Mouse (Mus musculus) fibroblast of lung, adult 2 months (primary cell): ENCODE measurements around the gene Rhot1.

Experiments
- DNase-seq: peaks from one replicate; pipeline ENCODE4 v3.0.0-alpha.2; 2011; ENCODE audit warnings: low read depth

Rhot1 gene

GRCm38 (mm10) chr11:80289701-80290445 is 81.1 kb downstream of the Rhot1 start:
- no peak for DNase-seq

- DNase-seq, result no peak
Observed at GRCm38 (mm10) chr11:80291004-80291403, 82.2 kb downstream of the Rhot1 start.

- DNase-seq, result no peak
Observed at GRCm38 (mm10) chr11:80292463-80292862, 83.6 kb downstream of the Rhot1 start.

- no peak for DNase-seq
Observed at GRCm38 (mm10) chr11:80295066-80295465, 86.2 kb downstream of the Rhot1 start.

GRCm38 (mm10) chr11:80295785-80296184 is 87.0 kb downstream of the Rhot1 start:
- DNase-seq, result no peak

- no peak for DNase-seq
Observed at GRCm38 (mm10) chr11:80299513-80300235, 90.9 kb downstream of the Rhot1 start.

GRCm38 (mm10) chr11:80300551-80301315 is 91.9 kb downstream of the Rhot1 start, which contains the start of gene Rhbdl3:
Rhbdl3 (plus strand) TSS chr11:80300912.
- DNase-seq, result no peak

GRCm38 (mm10) chr11:80301316-80302045 is 92.7 kb downstream of the Rhot1 start:
- no peak for DNase-seq

- DNase-seq, result no peak
Observed at GRCm38 (mm10) chr11:80302046-80302390, 93.2 kb downstream of the Rhot1 start.

GRCm38 (mm10) chr11:80302536-80302935 is 93.7 kb downstream of the Rhot1 start:
- no peak for DNase-seq

- no peak for DNase-seq
Observed at GRCm38 (mm10) chr11:80303746-80304145, 94.9 kb downstream of the Rhot1 start.

- DNase-seq, result no peak
Observed at GRCm38 (mm10) chr11:80304846-80305245, 96.0 kb downstream of the Rhot1 start.

- no peak for DNase-seq
Observed at GRCm38 (mm10) chr11:80308537-80308936, 99.7 kb downstream of the Rhot1 start.

GRCm38 (mm10) chr11:80311271-80311670 is 102.5 kb downstream of the Rhot1 start:
- no peak for DNase-seq

GRCm38 (mm10) chr11:80312049-80312448 is 103.2 kb downstream of the Rhot1 start:
- DNase-seq, result no peak

- DNase-seq, result no peak
Observed at GRCm38 (mm10) chr11:80312565-80312964, 103.7 kb downstream of the Rhot1 start.

- no peak for DNase-seq
Observed at GRCm38 (mm10) chr11:80313462-80313861, 104.6 kb downstream of the Rhot1 start.

- DNase-seq, result no peak
Observed at GRCm38 (mm10) chr11:80313944-80314343, 105.1 kb downstream of the Rhot1 start.

GRCm38 (mm10) chr11:80315743-80316639 is 107.2 kb downstream of the Rhot1 start:
- no peak for DNase-seq
